ENCODE assay signal across 1 mouse cellular context in the genomic region with DNA sequence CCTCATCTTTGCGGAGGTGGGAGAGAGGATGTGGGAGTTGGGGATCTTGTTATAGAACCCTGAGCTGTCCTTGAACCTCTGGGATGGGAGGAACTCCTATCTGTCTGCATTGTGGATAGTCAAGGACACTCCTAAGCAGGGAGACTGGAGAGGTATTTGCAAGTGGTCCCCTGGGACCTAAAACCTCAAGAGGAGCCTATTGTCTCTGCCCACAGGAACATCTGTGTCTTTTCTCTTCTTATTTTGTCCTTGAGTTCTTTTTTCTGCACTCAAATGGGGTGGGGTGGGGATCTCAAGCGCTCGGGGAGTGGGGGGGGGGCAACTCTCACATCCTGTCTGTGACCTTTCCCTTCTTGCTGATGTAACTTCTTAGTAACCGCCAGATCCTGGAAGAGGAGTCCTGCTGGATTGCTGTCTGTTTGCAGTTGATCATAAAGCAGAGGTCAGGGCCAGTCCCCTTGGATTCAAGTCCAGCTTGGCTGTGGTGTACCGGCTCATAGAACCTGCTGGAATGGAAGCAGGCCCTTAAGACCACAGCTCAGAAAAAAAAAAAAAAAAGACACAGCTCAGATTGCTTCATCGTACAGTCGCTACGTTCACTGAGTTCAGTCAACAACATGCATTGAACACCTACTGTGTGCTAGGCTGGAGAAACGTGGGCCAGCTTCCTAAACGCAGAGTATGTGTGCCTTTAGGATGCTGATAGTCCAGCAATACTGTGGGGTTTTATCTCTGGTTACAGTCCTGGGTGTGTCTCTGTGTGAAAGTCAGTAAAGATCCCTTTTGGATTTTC.
TF ChIP-seq lines count a peak whose summit lies in the region.

No protein-coding gene starts in this region.

TF ChIP-seq in MEL, 35 proteins besides CTCF, POLR2A, EP300 and RAD21 (continued from another document):
- TF ChIP-seq MXI1 (IDR thresholded peaks at IDR 0.05; ENCODE audit: low read depth, low read length) (no peak), RCOR1 (IDR thresholded peaks at IDR 0.05; ENCODE audit: low read depth, low read length) (0 out of 2 replicates have a peak, but pooled peaks have one; percentile 50), KAT2A (conservative IDR thresholded peaks at IDR 0.05; ENCODE audit: low read depth, low read length) (no peak), JUND (IDR thresholded peaks at IDR 0.05; ENCODE audit: low read depth, low read length) (no peak), MEF2A (IDR thresholded peaks at IDR 0.05; ENCODE audit: extremely low read depth, insufficient replicate concordance, low read depth, low read length, poor library complexity, severe bottlenecking) (no peak), TAL1 (IDR thresholded peaks at IDR 0.05; ENCODE audit: low read length) (peak; percentile 53), GATA1 (IDR thresholded peaks at IDR 0.05; ENCODE audit: low read depth, low read length) (peak; percentile 52), USF2 (IDR thresholded peaks at IDR 0.05; ENCODE audit: borderline replicate concordance in 1 of 2, insufficient read depth in 1 of 2, low read depth in 1 of 2, low read length in 2 of 2) (no peak), UBTF (IDR thresholded peaks at IDR 0.05; ENCODE audit: borderline replicate concordance, insufficient read depth, low read depth, low read length) (no peak), ZNF384 (IDR thresholded peaks at IDR 0.05; ENCODE audit: low read depth, low read length) (peak; percentile 43; the same call in 1 of the 2 replicates), ETS1 (IDR thresholded peaks at IDR 0.05; ENCODE audit: low read depth, low read length) (no peak), TBP (IDR thresholded peaks at IDR 0.05; ENCODE audit: low read depth, low read length) (no peak), E2F4 (IDR thresholded peaks at IDR 0.05; ENCODE audit: borderline replicate concordance, low read depth, low read length) (no peak), MYB (IDR thresholded peaks at IDR 0.05; ENCODE audit: low read depth, low read length) (no peak), MAFK (IDR thresholded peaks at IDR 0.05; ENCODE audit: borderline replicate concordance, low read depth, low read length) (no peak), ZC3H11A (IDR thresholded peaks at IDR 0.05; ENCODE audit: low read depth, low read length) (no peak), GABPA (IDR thresholded peaks at IDR 0.05; ENCODE audit: low read depth, low read length) (no peak), SIN3A (IDR thresholded peaks at IDR 0.05; ENCODE audit: low read length) (peak; percentile 50; the same call in 1 of the 2 replicates), SMC3 (IDR thresholded peaks at IDR 0.05; ENCODE audit: low read depth, low read length) (no peak), HCFC1 (IDR thresholded peaks at IDR 0.05; ENCODE audit: low read depth, low read length) (no peak), ELF1 (IDR thresholded peaks at IDR 0.05; ENCODE audit: low read depth, low read length) (no peak), ZKSCAN1 (IDR thresholded peaks at IDR 0.05; ENCODE audit: low read depth, low read length) (peak; percentile 99)
TF ChIP-seq in MEL: peak in this region for 9.
